Mouse (Mus musculus): ENCODE data around the gene Phpt1.
"Not testable (repeated sequence)": the region's sequence is repeated elsewhere in the genome, so short reads cannot be mapped to it uniquely, and the experiment has no call there.

The Phpt1 gene

GRCm38 (mm10) chr2:25560551-25560950, 14.5 kb downstream of the Phpt1 start:
- no peak for DNase-seq (ENCODE audit: low spot score)

- DNase-seq (ENCODE audit: low spot score) = no peak
Measured at GRCm38 (mm10) chr2:25558774-25559173, 16.2 kb downstream of the Phpt1 start.

DNA sequence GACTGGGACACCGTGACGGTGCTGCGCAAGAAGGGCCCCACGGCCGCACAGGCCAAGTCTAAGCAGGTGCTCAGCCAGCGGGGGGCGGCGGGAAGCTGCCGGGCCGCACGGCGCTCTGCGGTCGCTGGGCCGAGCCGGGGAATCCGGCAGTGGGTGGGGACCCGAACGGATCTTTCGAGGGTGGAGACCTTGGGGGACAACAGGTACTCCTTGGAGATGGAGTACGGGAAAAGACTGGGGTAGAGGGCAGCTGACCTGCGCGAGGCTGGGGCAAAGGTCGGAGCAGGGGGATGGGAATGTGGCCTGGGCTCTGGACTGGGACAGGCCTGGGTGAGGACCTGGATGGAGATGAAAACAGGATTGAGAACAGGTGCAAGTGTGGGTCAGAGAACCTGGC, 17.1 kb downstream of the Phpt1 start:
- no peak for DNase-seq (ENCODE audit: low spot score)

- peak; percentile 86 for DNase-seq (ENCODE audit: low spot score)
Measured at GRCm38 (mm10) chr2:25557221-25557963, 17.6 kb downstream of the Phpt1 start, which contains the start of gene Edf1. Gene Edf1, plus strand, starts transcription at chr2:25557847.

- DNase-seq (ENCODE audit: low spot score) = no peak
Measured at GRCm38 (mm10) chr2:25556296-25556695, 18.7 kb downstream of the Phpt1 start.

- not testable (repeated sequence) for DNase-seq (ENCODE audit: low spot score)
Measured at GRCm38 (mm10) chr2:25555479-25555878, 19.5 kb downstream of the Phpt1 start.

DNA sequence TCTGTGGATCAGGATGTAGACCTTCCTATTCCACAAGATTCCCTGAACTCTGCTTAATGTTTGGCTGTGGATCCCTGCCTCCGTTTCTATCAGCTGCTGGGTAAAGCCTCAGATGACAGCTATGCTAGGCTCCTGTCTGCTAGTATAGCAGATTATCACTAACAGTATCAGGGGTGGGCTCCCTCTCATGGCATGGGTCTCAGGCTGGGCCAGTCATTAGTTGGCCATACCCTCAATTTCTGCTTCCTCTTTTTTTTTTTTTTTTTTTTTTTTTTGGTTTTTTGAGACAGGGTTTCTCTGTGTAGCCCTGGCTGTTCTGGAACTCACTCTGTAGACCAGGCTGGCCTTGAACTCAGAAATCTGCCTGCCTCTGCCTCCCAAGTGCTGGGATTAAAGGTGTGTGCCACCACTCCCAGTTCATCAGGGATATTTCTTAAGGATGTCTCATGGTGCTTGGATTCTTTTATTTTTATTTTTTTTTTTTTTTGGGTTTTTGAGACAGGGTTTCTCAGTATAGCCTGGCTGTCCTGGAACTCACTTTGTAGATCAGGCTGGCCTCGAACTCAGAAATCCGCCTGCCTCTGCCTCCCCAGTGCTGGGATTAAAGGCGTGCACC, 21.7 kb downstream of the Phpt1 start:
- DNase-seq (ENCODE audit: low spot score) = not testable (repeated sequence)

DNA sequence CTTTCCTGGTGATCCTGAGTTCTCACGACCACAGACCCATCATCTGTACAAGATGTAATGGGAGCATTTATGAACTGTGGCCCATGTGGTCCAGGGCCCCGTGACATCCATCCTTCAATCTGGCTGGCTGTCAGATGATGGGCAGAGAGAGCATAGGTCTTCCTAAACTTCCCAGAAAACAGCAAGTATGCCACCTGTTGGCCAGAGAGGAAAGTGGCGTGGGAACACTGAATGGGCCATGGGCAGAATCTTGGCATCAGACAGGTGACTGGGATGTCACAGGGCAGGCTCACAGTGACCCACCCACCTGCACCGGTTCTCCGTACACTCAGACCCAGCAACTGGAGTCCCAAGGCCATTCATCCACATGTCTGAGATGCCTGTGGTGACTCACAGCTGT, 23.8 kb downstream of the Phpt1 start:
- no peak for DNase-seq (ENCODE audit: low spot score)

DNA sequence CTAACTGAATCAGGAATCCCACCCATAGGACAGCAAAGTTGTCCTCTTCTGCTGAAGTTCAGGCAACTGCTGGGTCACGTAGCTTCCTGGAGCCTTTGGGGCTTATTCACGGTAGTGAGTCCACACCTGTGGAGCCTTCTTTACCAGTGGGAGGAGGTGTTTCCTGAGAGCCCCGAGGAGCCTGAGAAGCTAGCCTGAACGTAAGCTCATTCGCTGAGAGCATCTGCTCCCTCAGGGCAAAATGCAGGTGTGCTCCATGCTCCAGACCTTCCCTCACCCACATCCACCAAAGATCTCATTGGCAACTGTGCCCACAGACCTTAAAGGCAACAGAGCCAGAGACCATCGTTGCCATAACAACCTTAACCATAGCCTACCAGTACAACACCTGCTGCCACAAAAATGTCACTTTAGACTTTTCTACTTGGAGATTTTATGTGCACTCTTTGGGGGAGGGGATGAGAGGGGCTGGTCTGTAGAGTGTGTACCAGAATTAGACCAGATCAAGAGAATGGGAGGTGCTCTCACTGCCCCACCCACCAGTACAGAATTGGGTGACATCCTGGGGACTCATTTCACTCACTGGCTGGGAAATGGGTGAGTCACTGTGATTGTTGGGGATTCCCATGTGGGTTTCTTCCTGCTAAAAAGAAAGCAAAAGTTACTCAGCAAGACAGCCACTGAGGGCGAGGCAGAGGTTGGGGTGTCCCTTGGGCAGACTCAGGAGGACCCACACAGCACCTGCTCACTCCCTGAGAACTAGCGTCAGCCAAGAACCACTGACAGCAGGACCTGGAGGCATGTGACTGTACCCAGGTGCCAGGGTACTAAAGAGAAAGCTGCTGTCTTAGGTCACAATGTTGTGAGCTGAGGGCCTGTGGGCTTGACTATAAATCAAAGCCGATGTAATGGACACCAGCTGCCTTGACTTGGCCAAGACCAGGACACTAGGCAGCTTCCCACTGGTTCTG, 25.7 kb downstream of the Phpt1 start:
- DNase-seq (ENCODE audit: low spot score) = no peak

DNA sequence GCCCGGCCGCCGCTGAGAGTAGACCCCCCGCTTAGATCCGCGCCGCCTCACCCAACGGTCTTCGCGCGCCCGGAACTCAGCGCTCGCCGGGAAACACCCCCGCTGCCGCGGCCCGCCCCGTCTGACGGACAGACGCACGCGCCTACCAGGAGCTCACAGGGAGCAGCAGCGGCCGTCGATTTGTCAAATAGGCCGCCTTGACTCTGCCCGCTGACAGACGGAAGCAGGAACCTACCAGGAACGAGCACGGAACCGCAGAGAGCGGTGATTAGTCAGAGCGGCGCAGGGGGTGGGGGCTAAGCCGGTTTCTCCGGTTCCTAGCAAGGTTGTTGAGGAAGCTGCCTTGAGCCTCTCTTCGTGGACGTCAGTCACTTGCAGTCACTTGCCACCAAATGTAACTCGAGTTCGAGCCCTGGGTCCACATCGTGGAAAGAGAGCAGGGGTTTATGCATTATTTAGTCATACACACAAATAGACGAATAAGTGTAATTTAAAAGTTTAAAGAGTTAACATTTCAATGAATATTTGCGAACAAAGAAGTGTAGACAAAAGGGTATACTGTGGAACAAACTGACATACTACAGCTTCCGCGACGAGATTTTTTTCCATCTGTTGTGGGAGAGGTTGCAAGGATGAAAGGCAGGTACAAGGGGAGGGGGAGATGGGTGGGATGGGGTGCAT, 28.1 kb downstream of the Phpt1 start, which contains the start of gene Traf2:
Traf2 (minus strand) TSS at position 130 of the 681 bp plus-strand sequence.
- peak; percentile 98 for DNase-seq (ENCODE audit: low spot score)

- DNase-seq (ENCODE audit: low spot score) = no peak
Measured at GRCm38 (mm10) chr2:25545996-25546810, 28.8 kb downstream of the Phpt1 start.

DNA sequence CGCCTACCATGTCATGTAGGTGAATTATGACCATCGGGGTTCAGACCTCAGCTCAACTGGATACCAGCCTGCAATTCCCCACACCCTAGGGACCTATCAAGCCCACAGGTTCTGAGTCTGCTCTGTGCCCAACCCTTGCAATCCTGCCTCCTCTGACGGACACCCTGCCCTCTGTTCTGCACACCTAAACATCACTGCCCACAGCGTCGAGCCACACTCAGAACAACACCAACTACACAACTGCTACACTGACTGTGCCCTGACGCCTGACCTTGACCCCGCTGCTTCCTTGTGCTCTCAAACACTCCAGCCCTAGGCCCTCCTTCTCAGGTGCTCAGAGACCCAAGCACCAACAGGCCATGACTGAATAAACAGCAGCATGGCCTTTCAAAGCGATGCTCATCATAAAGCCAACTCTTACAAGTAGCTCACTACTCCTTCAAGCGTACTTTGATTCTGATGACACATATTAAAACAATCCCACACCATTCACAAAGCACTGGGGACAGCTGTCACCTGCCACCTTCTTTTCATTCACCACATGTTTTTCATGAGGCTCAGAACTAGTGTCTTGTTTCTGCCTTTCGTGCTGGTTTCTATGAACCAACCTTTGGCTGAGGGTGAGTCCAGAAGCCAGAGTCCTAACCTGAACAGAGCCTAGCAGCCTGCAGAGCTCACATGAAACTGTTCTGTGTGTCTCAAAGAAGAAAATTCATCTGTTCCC, 33.2 kb downstream of the Phpt1 start:
- DNase-seq (ENCODE audit: low spot score) = no peak

GRCm38 (mm10) chr2:25540541-25540948, 34.5 kb downstream of the Phpt1 start:
- DNase-seq (ENCODE audit: low spot score) = no peak

GRCm38 (mm10) chr2:25536531-25536930, 38.5 kb downstream of the Phpt1 start:
- no peak for DNase-seq (ENCODE audit: low spot score)

DNA sequence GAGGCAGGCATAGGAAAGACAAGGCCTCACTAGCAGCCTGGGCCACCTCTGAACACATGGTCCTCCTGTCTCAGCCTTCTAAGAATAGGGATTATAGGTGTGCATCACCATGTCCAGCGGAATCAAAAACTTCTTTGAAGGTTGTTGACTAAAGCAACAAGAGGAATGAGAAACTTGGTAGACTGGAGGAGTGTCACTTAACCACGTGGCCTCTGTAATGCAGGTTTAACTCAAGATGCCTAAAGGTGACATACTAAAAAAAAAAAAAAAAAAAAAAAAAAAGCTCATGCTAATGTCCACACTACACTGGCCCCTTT, 40.2 kb downstream of the Phpt1 start:
- no peak for DNase-seq (ENCODE audit: low spot score)

GRCm38 (mm10) chr2:25534178-25534865, 40.7 kb downstream of the Phpt1 start:
- DNase-seq (ENCODE audit: low spot score) = peak; percentile 42

- DNase-seq (ENCODE audit: low spot score) = no peak
Measured at GRCm38 (mm10) chr2:25533707-25534106, 41.3 kb downstream of the Phpt1 start.

DNA sequence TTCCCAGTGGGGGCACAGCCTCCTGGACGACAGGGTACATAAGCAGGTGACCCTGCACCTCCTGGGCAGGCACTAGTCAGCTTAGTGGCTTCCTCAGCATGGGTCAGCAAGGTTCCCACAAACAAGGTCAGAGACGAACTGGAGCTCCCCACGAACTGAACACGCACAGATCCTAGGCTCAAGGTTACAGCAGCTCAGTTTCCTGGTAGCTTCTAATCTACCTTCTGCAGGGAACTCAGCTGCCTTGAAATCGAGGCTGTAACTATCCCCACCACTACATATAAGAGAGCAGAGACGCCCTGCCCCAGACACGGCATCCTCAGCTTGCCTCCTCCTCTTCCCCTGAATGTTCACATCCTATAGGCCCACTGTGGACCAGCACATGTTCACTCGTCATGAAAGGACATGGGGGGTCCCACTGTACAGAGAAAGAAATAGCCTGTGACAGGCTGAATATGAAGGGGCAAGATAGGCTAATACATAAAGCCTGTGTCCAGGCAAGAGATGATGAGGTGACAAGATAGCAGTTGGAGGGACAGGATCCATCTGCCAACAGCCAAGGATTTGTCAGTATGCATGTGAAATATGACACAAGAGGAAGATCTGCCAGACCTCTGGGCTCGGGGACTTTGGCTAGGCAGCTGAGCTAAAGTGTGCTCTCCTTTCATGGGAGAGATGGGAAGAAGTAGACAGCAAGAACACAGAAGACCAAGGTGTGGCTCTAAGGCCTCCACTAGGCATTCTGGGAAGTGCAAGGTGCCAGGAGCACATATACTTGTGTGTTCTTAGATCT, 48.3 kb downstream of the Phpt1 start:
- no peak for DNase-seq (ENCODE audit: low spot score)

Data from left cerebral cortex, adult 11 months (tissue).